Mouse (Mus musculus) lung, postnatal 0 days (tissue): Measurements from ENCODE around the gene Myl9. TPM values are rescaled to one million over a fixed set of nuclear protein-coding genes. Genes with fewer than 3 reads are reported as not detected.

Source experiments
- ATAC-seq: fragments of 200-750 bp; cut with Nextera tagmentation; 2 replicates; pipeline ENCODE4 v1.8.0; 2017; ENCODE audit warnings: moderate library complexity
- DNase-seq: peaks from one replicate; pipeline ENCODE4 v3.0.0-alpha.2; 2016; ENCODE audit warnings: low spot score
- H3K27ac ChIP-seq: fragments of 300-500 bp; sonication (generic); 2 replicates; pipeline ENCODE4 v1.5.1; 2014; ENCODE audit warnings: antibody characterized with exemption, mild to moderate bottlenecking, low read length, mixed read lengths
- H3K27me3 ChIP-seq: fragments of 300-500 bp; sonication (generic); replicated peaks from 2 replicates; pipeline ENCODE4 v1.6.1; 2014; ENCODE audit warnings: low read length, mixed read lengths; ENCODE audit not compliant: insufficient read depth
- H3K36me3 ChIP-seq: fragments of 300-500 bp; sonication (generic); 2 replicates; pipeline ENCODE4 v1.6.1; 2014; ENCODE audit warnings: low read length, mixed read lengths; ENCODE audit not compliant: insufficient read depth
- H3K4me1 ChIP-seq: fragments of 300-500 bp; sonication (generic); 2 replicates; pipeline ENCODE4 v1.6.1; 2014; ENCODE audit warnings: antibody characterized with exemption, low read depth, low read length, mixed read lengths; ENCODE audit not compliant: insufficient read depth
- H3K4me2 ChIP-seq: fragments of 300-500 bp; sonication (generic); replicated peaks from 2 replicates; pipeline ENCODE4 v1.6.1; 2014; ENCODE audit warnings: low read depth, mild to moderate bottlenecking, low read length, moderate library complexity, mixed read lengths
- H3K4me3 ChIP-seq: fragments of 300-500 bp; sonication (generic); 2 replicates; pipeline ENCODE4 v1.5.1; 2014; ENCODE audit warnings: low read depth, low read length
- H3K9ac ChIP-seq: fragments of 300-500 bp; sonication (generic); replicated peaks from 2 replicates; pipeline ENCODE4 v1.6.1; 2014; ENCODE audit warnings: low read depth, mild to moderate bottlenecking
- H3K9me3 ChIP-seq: fragments of 300-500 bp; sonication (generic); 2 replicates; pipeline ENCODE4 v1.6.1; 2016; ENCODE audit warnings: low read length, mixed read lengths
- CTCF ChIP-seq: IDR thresholded peaks from 2 replicates; pipeline ENCODE4 v1.5.1; 2016; ENCODE audit warnings: antibody characterized with exemption, mild to moderate bottlenecking
- EP300 ChIP-seq: IDR thresholded peaks from 2 replicates; pipeline ENCODE4 v1.6.1; 2016; ENCODE audit warnings: antibody characterized with exemption, mild to moderate bottlenecking, control low read depth
- WGBS: fragments of 180-500 bp; shearing (Covaris S2); extraction: QIAGEN DNeasy Blood & Tissue Kit; methylation state at CpG from one replicate; pipeline ENCODE4 v1.1.7; 2014; 5-methylcytosine and 5-hydroxymethylcytosine counted together
- polyA plus RNA-seq: library from polyadenylated mRNA; unstranded; fragments of >200 nt; fragmentation: Nextera tagmentation; extraction: Ambion mirVana; gene quantifications from 2 replicates; pipeline ENCODE4 v1.2.1, GENCODE M21; 2015

Gene Myl9
- polyA plus RNA-seq, 1 experiment from 2014 or later: 222 TPM

DNA sequence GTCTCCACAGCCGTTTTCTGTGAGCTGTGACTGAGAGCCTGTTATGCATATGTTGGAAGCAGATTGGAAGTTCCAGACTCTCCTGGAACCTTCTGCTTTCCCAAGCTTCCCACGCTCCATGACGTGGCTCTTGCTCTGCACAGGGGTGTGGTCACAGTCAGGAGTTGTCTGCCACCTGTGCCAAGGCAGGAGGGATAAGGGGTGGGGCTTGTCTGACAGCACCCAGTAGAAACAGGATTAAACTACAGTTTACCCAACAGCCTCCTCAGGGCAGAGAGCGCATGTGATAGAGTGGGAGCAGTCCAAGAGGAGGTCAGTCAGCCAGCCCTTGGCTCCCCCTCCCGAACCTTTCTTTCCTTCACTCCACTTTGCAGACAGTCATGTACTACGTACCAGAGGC, 43.1 kb upstream of the Myl9 start:
- no peaks in the 10 kb centered on the region for H3K27me3 ChIP-seq
- H3K4me3 ChIP-seq: no peak overlapping the region
- peak overlapping the region; percentile 47 for H3K27ac ChIP-seq
- ATAC-seq: peak; percentile 89
- peaks cover 23% of the 10 kb centered on the region; the same call in 1 of the 2 replicates for H3K4me1 ChIP-seq
- WGBS: 33% methylated on average over 6 of the region's 6 CpGs
- TF ChIP-seq EP300: no peak
- no peak overlapping the region for H3K9ac ChIP-seq
- no peak overlapping the region for H3K4me2 ChIP-seq
- no peaks in the 10 kb centered on the region for H3K36me3 ChIP-seq
- H3K9me3 ChIP-seq: no peaks in the 10 kb centered on the region
- peak; percentile 88 for DNase-seq

DNA sequence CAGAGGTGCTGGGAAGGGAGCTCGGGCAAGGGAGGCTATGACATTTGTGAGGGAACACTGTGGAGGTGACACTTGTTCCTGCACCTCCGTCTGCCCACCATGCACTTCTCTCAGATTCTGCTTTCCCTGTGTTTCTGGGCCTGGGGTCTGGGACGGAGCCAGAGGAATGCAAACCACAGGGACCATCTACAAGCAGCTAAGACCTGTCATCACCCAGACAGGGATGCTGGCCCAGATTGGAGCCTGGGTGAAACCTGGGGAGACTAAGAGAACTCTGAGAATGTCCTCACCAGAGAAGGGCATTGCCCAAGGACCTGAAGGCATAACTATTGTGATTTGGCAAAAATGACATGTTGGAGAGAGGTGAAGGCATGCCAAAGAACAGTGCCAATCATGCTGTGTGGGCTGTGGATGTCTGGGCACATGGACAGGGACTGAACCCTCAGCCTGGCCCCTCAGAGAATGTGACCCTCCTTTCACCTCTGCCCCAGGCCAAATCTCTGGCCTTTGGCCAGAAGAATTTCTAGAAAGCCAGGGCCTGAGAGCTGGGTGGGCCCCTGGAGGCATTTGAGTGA, 39.4 kb upstream of the Myl9 start:
- Histone ChIP-seq H3K9ac (no peak overlapping the region), H3K4me2 (no peak overlapping the region), H3K4me1 (peaks cover 16% of the 10 kb centered on the region; the same call in 1 of the 2 replicates), H3K9me3 (no peaks in the 10 kb centered on the region), H3K4me3 (no peak overlapping the region), H3K27ac (no peak overlapping the region), H3K36me3 (no peaks in the 10 kb centered on the region), H3K27me3 (no peaks in the 10 kb centered on the region)
- DNase-seq (no peak), ATAC-seq (no peak)
- 70% methylated on average over 3 of the region's 3 CpGs for WGBS
- TF ChIP-seq CTCF (no peak), EP300 (no peak)

DNA sequence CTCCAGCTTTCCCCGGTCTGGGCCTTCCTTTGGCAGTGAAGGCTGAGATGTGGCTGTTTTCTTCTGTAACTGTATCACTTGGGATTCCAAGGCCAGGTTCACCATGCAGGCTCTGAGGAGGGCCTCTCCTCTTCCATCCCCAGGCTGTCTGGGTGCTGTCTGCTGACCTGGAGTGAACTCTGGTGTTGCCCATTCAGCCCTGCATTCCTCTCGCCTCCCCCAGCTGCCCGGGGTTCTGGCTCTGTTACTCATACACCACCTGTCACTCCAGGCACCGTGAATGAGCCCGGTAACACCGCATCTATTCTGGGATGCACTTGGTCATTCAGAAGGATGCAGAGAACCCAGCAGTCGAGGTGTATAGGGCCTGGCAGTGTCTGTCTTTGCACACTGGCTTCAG, 38.4 kb upstream of the Myl9 start:
- DNase-seq (no peak), ATAC-seq (peak; percentile 25; the same call in 1 of the 2 replicates)
- no peak overlapping the region for H3K9ac ChIP-seq
- H3K36me3 ChIP-seq: no peaks in the 10 kb centered on the region
- TF ChIP-seq EP300: no peak
- TF ChIP-seq CTCF: no peak
- no peak overlapping the region for H3K27ac ChIP-seq
- H3K4me2 ChIP-seq: no peak overlapping the region
- whole genome bisulfite sequencing: 33% methylated on average over 7 of the region's 7 CpGs
- no peaks in the 10 kb centered on the region for H3K9me3 ChIP-seq
- H3K4me1 ChIP-seq: peaks cover 19% of the 10 kb centered on the region; the same call in 1 of the 2 replicates
- H3K4me3 ChIP-seq: no peak overlapping the region
- no peaks in the 10 kb centered on the region for H3K27me3 ChIP-seq

DNA sequence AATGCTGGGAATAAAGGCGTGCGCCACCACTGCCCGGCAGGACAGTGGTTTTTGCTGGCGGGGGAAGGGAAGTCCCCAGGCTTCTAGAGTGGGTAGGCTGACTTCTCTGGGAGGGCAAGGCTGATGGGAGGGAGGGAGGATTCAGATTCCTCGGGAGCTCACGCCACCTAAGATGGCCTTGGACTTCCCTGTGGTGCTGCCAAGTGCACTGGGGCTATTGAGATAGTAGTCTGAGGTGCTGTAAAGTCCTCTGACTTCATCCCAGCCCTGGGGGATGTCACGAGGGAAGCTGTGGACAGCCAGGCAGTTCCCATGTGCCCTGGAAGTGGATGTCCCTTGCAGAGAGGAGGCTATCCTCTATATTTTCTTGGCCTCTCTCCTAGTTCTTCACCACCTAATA, 37.2 kb upstream of the Myl9 start:
- no peak for ATAC-seq
- Histone ChIP-seq H3K27me3 (no peaks in the 10 kb centered on the region), H3K4me3 (no peak overlapping the region), H3K9ac (no peak overlapping the region), H3K4me1 (peaks cover 16% of the 10 kb centered on the region; the same call in 1 of the 2 replicates), H3K4me2 (no peak overlapping the region), H3K36me3 (no peaks in the 10 kb centered on the region), H3K27ac (no peak overlapping the region), H3K9me3 (no peaks in the 10 kb centered on the region)
- WGBS: 57% methylated on average over 7 of the region's 7 CpGs
- DNase-seq: no peak
- TF ChIP-seq EP300: no peak
- no peak for TF ChIP-seq CTCF

DNA sequence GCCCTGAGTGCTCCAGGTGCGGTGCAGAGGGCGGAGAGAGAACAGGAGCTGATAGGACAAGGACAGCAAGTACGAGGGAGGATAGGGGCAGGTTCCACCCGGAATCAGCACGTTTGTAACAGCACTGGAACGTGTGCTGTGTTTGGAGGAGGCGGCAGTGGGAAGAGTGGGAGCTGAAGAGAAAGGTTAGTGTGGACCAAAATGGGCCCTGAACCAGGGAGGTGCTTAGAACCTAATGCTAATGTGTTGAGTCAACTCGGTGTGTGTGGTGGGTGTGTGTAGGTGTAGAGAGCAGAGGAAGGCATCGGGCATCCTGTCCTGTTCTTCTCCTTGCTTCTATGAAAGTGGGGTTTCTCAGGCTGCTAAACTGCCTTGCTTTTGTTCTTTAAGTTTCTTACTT, 34.0 kb upstream of the Myl9 start:
- Histone ChIP-seq H3K36me3 (peaks cover 1% of the 10 kb centered on the region), H3K27me3 (no peaks in the 10 kb centered on the region), H3K9ac (0 out of 2 replicates have a peak overlapping the region, but pooled peaks have one; percentile 23), H3K27ac (no peak overlapping the region), H3K4me3 (no peak overlapping the region), H3K9me3 (no peaks in the 10 kb centered on the region), H3K4me2 (no peak overlapping the region), H3K4me1 (peaks cover 11% of the 10 kb centered on the region; the same call in 1 of the 2 replicates)
- ATAC-seq (no peak), DNase-seq (no peak)
- no peak for TF ChIP-seq EP300
- no peak for TF ChIP-seq CTCF
- WGBS: 69% methylated on average over 9 of the region's 9 CpGs

DNA sequence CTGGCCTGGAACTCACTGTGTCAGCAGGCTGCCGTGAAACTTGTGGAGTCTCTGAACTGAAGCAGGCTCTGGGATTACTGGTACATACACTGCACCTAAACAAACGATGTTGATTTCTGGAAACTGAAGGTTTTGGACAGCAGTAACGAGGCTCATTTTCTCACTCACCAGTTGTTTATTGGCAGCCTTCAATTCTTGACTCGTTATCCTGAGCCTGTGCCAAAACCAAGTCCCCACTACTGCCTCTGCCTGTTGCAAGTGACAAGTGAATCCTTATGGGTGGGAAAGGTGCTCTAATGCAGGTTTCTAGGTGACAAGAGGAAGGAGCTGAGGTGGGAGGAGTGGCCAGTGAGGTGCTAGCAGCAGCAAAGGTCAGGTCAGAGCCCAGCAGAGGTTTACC, 33.2 kb upstream of the Myl9 start:
- no peaks in the 10 kb centered on the region for H3K9me3 ChIP-seq
- peaks cover 5% of the 10 kb centered on the region for H3K36me3 ChIP-seq
- 24% methylated on average over 4 of the region's 4 CpGs for WGBS
- H3K4me2 ChIP-seq: no peak overlapping the region
- H3K27me3 ChIP-seq: no peaks in the 10 kb centered on the region
- no peak overlapping the region for H3K9ac ChIP-seq
- TF ChIP-seq CTCF (no peak), EP300 (no peak)
- H3K4me3 ChIP-seq: no peak overlapping the region
- H3K4me1 ChIP-seq: peaks cover 8% of the 10 kb centered on the region; the same call in 1 of the 2 replicates
- DNase-seq: no peak
- H3K27ac ChIP-seq: no peak overlapping the region
- ATAC-seq: no peak; the same call in 1 of the 2 replicates

DNA sequence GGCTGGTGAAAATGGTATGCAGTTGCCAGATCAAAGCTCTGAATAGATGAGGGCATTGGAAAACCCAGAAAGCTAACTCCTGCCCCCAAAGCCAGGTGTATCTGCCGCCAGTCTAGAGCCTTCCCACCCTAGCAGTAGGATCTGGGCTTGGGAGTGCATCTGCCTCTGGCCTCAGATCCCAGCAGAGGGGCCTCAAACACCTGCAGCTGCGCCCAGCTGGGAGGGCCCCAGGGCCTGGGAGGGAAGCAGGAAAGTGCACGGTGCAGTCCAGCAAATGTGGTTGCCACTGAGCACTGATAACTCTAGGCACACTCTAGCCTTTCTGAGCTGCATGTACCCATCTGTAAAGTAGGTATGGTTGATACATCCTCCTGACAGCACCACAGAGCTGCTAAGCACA, 32.0 kb upstream of the Myl9 start:
- peaks cover 8% of the 10 kb centered on the region; the same call in 1 of the 2 replicates for H3K4me1 ChIP-seq
- no peak overlapping the region for H3K4me2 ChIP-seq
- TF ChIP-seq EP300: no peak
- TF ChIP-seq CTCF: no peak
- WGBS: 68% methylated on average over 3 of the region's 3 CpGs
- no peaks in the 10 kb centered on the region for H3K9me3 ChIP-seq
- no peak overlapping the region for H3K9ac ChIP-seq
- DNase-seq (no peak), ATAC-seq (no peak)
- H3K27me3 ChIP-seq: no peaks in the 10 kb centered on the region
- H3K4me3 ChIP-seq: no peak overlapping the region
- H3K36me3 ChIP-seq: peaks cover 8% of the 10 kb centered on the region
- H3K27ac ChIP-seq: no peak overlapping the region
